In genomic region chr1:156597089-156597488, GRCm38 (mm10) we compare ENCODE assay signal across 14 mouse cellular contexts.
"Had no signal": no experiment of that assay in that cellular context is flagged by ENCODE, and none has a peak within 500 bp of the region (broad histone marks: within the 10 kb centered on the region; RNA-seq: fewer than 3 reads in every experiment).

No protein-coding gene starts in this region.

- H3K9ac ChIP-seq: lung, embryonic 14.5 days; midbrain, embryonic 12.5 days; neural tube, embryonic 12.5 days had no signal

- H3K36me3 ChIP-seq: midbrain, embryonic 12.5 days; neural tube, embryonic 12.5 days had no signal

- H3K27ac ChIP-seq: midbrain, embryonic 10.5 days; midbrain, embryonic 12.5 days; neural tube, embryonic 12.5 days had no signal

- H3K4me2 ChIP-seq: lung, embryonic 14.5 days; midbrain, embryonic 12.5 days; neural tube, embryonic 12.5 days had no signal

- H3K4me1 ChIP-seq: midbrain, embryonic 10.5 days; midbrain, embryonic 12.5 days; neural tube, embryonic 12.5 days had no signal

- H3K9me3 ChIP-seq: midbrain, embryonic 10.5 days; midbrain, embryonic 12.5 days; neural tube, embryonic 12.5 days had no signal

- H3K27me3 ChIP-seq: midbrain, embryonic 12.5 days; neural tube, embryonic 12.5 days had no signal

- DNase-seq: lung, adult 18-20 months; lung, embryonic 14.5 days; lung, postnatal 10 days; lung, postnatal 4 days; midbrain, embryonic 14.5 days; right cerebral cortex, postnatal 14 days; thymus, adult 18-20 months; thymus, postnatal 14 days; thymus, postnatal 36 days had no signal

- H3K4me3 ChIP-seq: midbrain, embryonic 10.5 days; midbrain, embryonic 12.5 days; myocyte; neural tube, embryonic 12.5 days had no signal

- ATAC-seq: midbrain, embryonic 16.5 days had no signal
